Mouse (Mus musculus): ENCODE measurements around the gene Rnf227.
"Not testable (repeated sequence)": the region's sequence is repeated elsewhere in the genome, so short reads cannot be mapped to it uniquely, and the experiment has no call there.

The Rnf227 gene

GRCm38 (mm10) chr11:69340161-69341131, at the start of gene Rnf227:
Gene Rnf227, plus strand, starts transcription at chr11:69340461.
- in situ Hi-C loops (cut with MboI; ENCODE audit: low sequenced_read_pairs) = no loop called here

- in situ Hi-C loops (cut with MboI; ENCODE audit: low sequenced_read_pairs) = no loop called here
Observed at GRCm38 (mm10) chr11:69291111-69291510, 49.1 kb upstream of the Rnf227 start.

- in situ Hi-C loops (cut with MboI; ENCODE audit: low sequenced_read_pairs) = no loop called here
Observed at GRCm38 (mm10) chr11:69295286-69295685, 45.0 kb upstream of the Rnf227 start.

- in situ Hi-C loops (cut with MboI; ENCODE audit: low sequenced_read_pairs) = no loop called here
Observed at GRCm38 (mm10) chr11:69297799-69298198, 42.5 kb upstream of the Rnf227 start.

- in situ Hi-C loops (cut with MboI; ENCODE audit: low sequenced_read_pairs) = no loop called here
Observed at GRCm38 (mm10) chr11:69298231-69298630, 42.0 kb upstream of the Rnf227 start.

GRCm38 (mm10) chr11:69302817-69303216, 37.4 kb upstream of the Rnf227 start:
- in situ Hi-C loops (cut with MboI; ENCODE audit: low sequenced_read_pairs) = no loop called here

- in situ Hi-C loops (cut with MboI; ENCODE audit: low sequenced_read_pairs) = no loop called here
Observed at GRCm38 (mm10) chr11:69305291-69305690, 35.0 kb upstream of the Rnf227 start.

GRCm38 (mm10) chr11:69306039-69306438, 34.2 kb upstream of the Rnf227 start:
- in situ Hi-C loops (cut with MboI; ENCODE audit: low sequenced_read_pairs) = no loop called here

- in situ Hi-C loops (cut with MboI; ENCODE audit: low sequenced_read_pairs) = no loop called here
Observed at GRCm38 (mm10) chr11:69311266-69311665, 29.0 kb upstream of the Rnf227 start.

- in situ Hi-C loops (cut with MboI; ENCODE audit: low sequenced_read_pairs) = no loop called here
Observed at GRCm38 (mm10) chr11:69316361-69316760, 23.9 kb upstream of the Rnf227 start.

- in situ Hi-C loops (cut with MboI; ENCODE audit: low sequenced_read_pairs) = not testable (repeated sequence)
Observed at GRCm38 (mm10) chr11:69318000-69318399, 22.3 kb upstream of the Rnf227 start.

- in situ Hi-C loops (cut with MboI; ENCODE audit: low sequenced_read_pairs) = no loop called here
Observed at GRCm38 (mm10) chr11:69321580-69321979, 18.7 kb upstream of the Rnf227 start.

- in situ Hi-C loops (cut with MboI; ENCODE audit: low sequenced_read_pairs) = no loop called here
Observed at GRCm38 (mm10) chr11:69322010-69322409, 18.3 kb upstream of the Rnf227 start.

GRCm38 (mm10) chr11:69322693-69323471, 17.4 kb upstream of the Rnf227 start:
- in situ Hi-C loops (cut with MboI; ENCODE audit: low sequenced_read_pairs) = no loop called here

- in situ Hi-C loops (cut with MboI; ENCODE audit: low sequenced_read_pairs) = no loop called here
Observed at GRCm38 (mm10) chr11:69323667-69324111, 16.6 kb upstream of the Rnf227 start, which contains the start of the genes Cntrob and Trappc1. Gene Cntrob, minus strand, starts transcription at chr11:69323775. Gene Trappc1, plus strand, starts transcription at chr11:69323980.

GRCm38 (mm10) chr11:69324749-69325148, 15.5 kb upstream of the Rnf227 start:
- in situ Hi-C loops (cut with MboI; ENCODE audit: low sequenced_read_pairs) = no loop called here

GRCm38 (mm10) chr11:69325628-69326407, 14.4 kb upstream of the Rnf227 start, which contains the start of gene Kcnab3:
Gene Kcnab3, plus strand, starts transcription at chr11:69326258.
- in situ Hi-C loops (cut with MboI; ENCODE audit: low sequenced_read_pairs) = no loop called here

- in situ Hi-C loops (cut with MboI; ENCODE audit: low sequenced_read_pairs) = no loop called here
Observed at GRCm38 (mm10) chr11:69326408-69327156, 13.7 kb upstream of the Rnf227 start.

- in situ Hi-C loops (cut with MboI; ENCODE audit: low sequenced_read_pairs) = no loop called here
Observed at GRCm38 (mm10) chr11:69327157-69327442, 13.2 kb upstream of the Rnf227 start.

GRCm38 (mm10) chr11:69327648-69328047, 12.6 kb upstream of the Rnf227 start:
- in situ Hi-C loops (cut with MboI; ENCODE audit: low sequenced_read_pairs) = no loop called here
